Mouse (Mus musculus): Measurements from ENCODE around the gene Dirc2. TPM values are rescaled to one million over a fixed set of nuclear protein-coding genes. Genes with fewer than 3 reads are reported as not detected.

The Dirc2 gene
- polyA plus RNA-seq, 1 experiment, result 12.8 TPM

- Histone ChIP-seq H3K4me3 (ENCODE audit: insufficient read depth, low read depth, low read length) (no peak overlapping the region), H3K4me1 (ENCODE audit: control insufficient read depth, insufficient read depth, insufficient read length, low read length) (no peaks in the 10 kb centered on the region), H3K27ac (replicated peaks; ENCODE audit: low read depth, low read length) (no peak overlapping the region)
Measured at GRCm38 (mm10) chr16:35738096-35738767, 30.9 kb downstream of the Dirc2 start.

GRCm38 (mm10) chr16:35734038-35734437 lies 35.1 kb downstream of the Dirc2 start:
- no peak overlapping the region for H3K27ac ChIP-seq (replicated peaks; ENCODE audit: low read depth, low read length)

GRCm38 (mm10) chr16:35732096-35732495 lies 37.1 kb downstream of the Dirc2 start:
- H3K27ac ChIP-seq (replicated peaks; ENCODE audit: low read depth, low read length), result no peak overlapping the region
- H3K4me1 ChIP-seq (ENCODE audit: control insufficient read depth, insufficient read depth, insufficient read length, low read length), result no peaks in the 10 kb centered on the region
- no peak overlapping the region for H3K4me3 ChIP-seq (ENCODE audit: insufficient read depth, low read depth, low read length)

More at GRCm38 (mm10) chr16:35734038-35734437, 35.1 kb downstream of the Dirc2 start:
- Histone ChIP-seq H3K4me1 (ENCODE audit: control insufficient read depth, insufficient read depth, insufficient read length, low read length) (no peaks in the 10 kb centered on the region), H3K4me3 (ENCODE audit: insufficient read depth, low read depth, low read length) (no peak overlapping the region)

- no peak overlapping the region for H3K27ac ChIP-seq (replicated peaks; ENCODE audit: low read depth, low read length)
- no peaks in the 10 kb centered on the region for H3K4me1 ChIP-seq (ENCODE audit: control insufficient read depth, insufficient read depth, insufficient read length, low read length)
- no peak overlapping the region for H3K4me3 ChIP-seq (ENCODE audit: insufficient read depth, low read depth, low read length)
Measured at GRCm38 (mm10) chr16:35729151-35729738, 39.9 kb downstream of the Dirc2 start.

- Histone ChIP-seq H3K27ac (replicated peaks; ENCODE audit: low read depth, low read length) (no peak overlapping the region), H3K4me1 (ENCODE audit: control insufficient read depth, insufficient read depth, insufficient read length, low read length) (no peaks in the 10 kb centered on the region), H3K4me3 (ENCODE audit: insufficient read depth, low read depth, low read length) (no peak overlapping the region)
Measured at GRCm38 (mm10) chr16:35726601-35727000, 42.6 kb downstream of the Dirc2 start.

GRCm38 (mm10) chr16:35724561-35724960 lies 44.6 kb downstream of the Dirc2 start:
- no peaks in the 10 kb centered on the region for H3K4me1 ChIP-seq (ENCODE audit: control insufficient read depth, insufficient read depth, insufficient read length, low read length)
- no peak overlapping the region for H3K27ac ChIP-seq (replicated peaks; ENCODE audit: low read depth, low read length)
- no peak overlapping the region for H3K4me3 ChIP-seq (ENCODE audit: insufficient read depth, low read depth, low read length)

- H3K4me3 ChIP-seq (ENCODE audit: insufficient read depth, low read depth, low read length), result no peak overlapping the region
- no peak overlapping the region for H3K27ac ChIP-seq (replicated peaks; ENCODE audit: low read depth, low read length)
- H3K4me1 ChIP-seq (ENCODE audit: control insufficient read depth, insufficient read depth, insufficient read length, low read length), result no peaks in the 10 kb centered on the region
Measured at GRCm38 (mm10) chr16:35717761-35718160, 51.4 kb downstream of the Dirc2 start.

- Histone ChIP-seq H3K4me3 (ENCODE audit: insufficient read depth, low read depth, low read length) (no peak overlapping the region), H3K4me1 (ENCODE audit: control insufficient read depth, insufficient read depth, insufficient read length, low read length) (no peaks in the 10 kb centered on the region), H3K27ac (replicated peaks; ENCODE audit: low read depth, low read length) (no peak overlapping the region)
Measured at GRCm38 (mm10) chr16:35716257-35716656, 52.9 kb downstream of the Dirc2 start.

GRCm38 (mm10) chr16:35715771-35716170 lies 53.4 kb downstream of the Dirc2 start:
- no peak overlapping the region for H3K27ac ChIP-seq (replicated peaks; ENCODE audit: low read depth, low read length)

GRCm38 (mm10) chr16:35715350-35715749 lies 53.8 kb downstream of the Dirc2 start:
- Histone ChIP-seq H3K4me1 (ENCODE audit: control insufficient read depth, insufficient read depth, insufficient read length, low read length) (no peaks in the 10 kb centered on the region), H3K4me3 (ENCODE audit: insufficient read depth, low read depth, low read length) (no peak overlapping the region), H3K27ac (replicated peaks; ENCODE audit: low read depth, low read length) (no peak overlapping the region)

More at GRCm38 (mm10) chr16:35715771-35716170, 53.4 kb downstream of the Dirc2 start:
- H3K4me3 ChIP-seq (ENCODE audit: insufficient read depth, low read depth, low read length), result no peak overlapping the region
- H3K4me1 ChIP-seq (ENCODE audit: control insufficient read depth, insufficient read depth, insufficient read length, low read length), result no peaks in the 10 kb centered on the region

- no peaks in the 10 kb centered on the region for H3K4me1 ChIP-seq (ENCODE audit: control insufficient read depth, insufficient read depth, insufficient read length, low read length)
- no peak overlapping the region for H3K4me3 ChIP-seq (ENCODE audit: insufficient read depth, low read depth, low read length)
- H3K27ac ChIP-seq (replicated peaks; ENCODE audit: low read depth, low read length), result no peak overlapping the region
Measured at GRCm38 (mm10) chr16:35714689-35715088, 54.5 kb downstream of the Dirc2 start.

GRCm38 (mm10) chr16:35713606-35714005 lies 55.5 kb downstream of the Dirc2 start:
- Histone ChIP-seq H3K27ac (replicated peaks; ENCODE audit: low read depth, low read length) (no peak overlapping the region), H3K4me1 (ENCODE audit: control insufficient read depth, insufficient read depth, insufficient read length, low read length) (no peaks in the 10 kb centered on the region), H3K4me3 (ENCODE audit: insufficient read depth, low read depth, low read length) (no peak overlapping the region)

GRCm38 (mm10) chr16:35711004-35711403 lies 58.2 kb downstream of the Dirc2 start:
- Histone ChIP-seq H3K27ac (replicated peaks; ENCODE audit: low read depth, low read length) (no peak overlapping the region), H3K4me1 (ENCODE audit: control insufficient read depth, insufficient read depth, insufficient read length, low read length) (no peaks in the 10 kb centered on the region), H3K4me3 (ENCODE audit: insufficient read depth, low read depth, low read length) (no peak overlapping the region)

GRCm38 (mm10) chr16:35707004-35707403 lies 62.2 kb downstream of the Dirc2 start:
- no peak overlapping the region for H3K27ac ChIP-seq (replicated peaks; ENCODE audit: low read depth, low read length)
- no peak overlapping the region for H3K4me3 ChIP-seq (ENCODE audit: insufficient read depth, low read depth, low read length)
- no peaks in the 10 kb centered on the region for H3K4me1 ChIP-seq (ENCODE audit: control insufficient read depth, insufficient read depth, insufficient read length, low read length)

- Histone ChIP-seq H3K4me3 (ENCODE audit: insufficient read depth, low read depth, low read length) (no peak overlapping the region), H3K4me1 (ENCODE audit: control insufficient read depth, insufficient read depth, insufficient read length, low read length) (no peaks in the 10 kb centered on the region), H3K27ac (replicated peaks; ENCODE audit: low read depth, low read length) (no peak overlapping the region)
Measured at GRCm38 (mm10) chr16:35704796-35705195, 64.4 kb downstream of the Dirc2 start.
